Mouse (Mus musculus) E14TG2a.4 (cell line): ENCODE data around the gene Lrrc61.

Experiments used
- H3K27me3 ChIP-seq: 2 replicates; pipeline ENCODE4 v1.6.1; 2014; ENCODE audit warnings: low read length, control low read depth; ENCODE audit not compliant: insufficient read depth
- H3K36me3 ChIP-seq: 2 replicates; pipeline ENCODE4 v1.6.1; 2014; ENCODE audit warnings: low read length, control low read depth; ENCODE audit not compliant: insufficient read depth
- H3K4me1 ChIP-seq: replicated peaks from 2 replicates; pipeline ENCODE4 v1.6.1; 2014; ENCODE audit warnings: low read depth, low read length, control low read depth
- H3K4me3 ChIP-seq: replicated peaks from 2 replicates; pipeline ENCODE4 v1.5.1; 2014; ENCODE audit warnings: mild to moderate bottlenecking, low read length
- H3K9me3 ChIP-seq: 2 replicates; pipeline ENCODE4 v1.6.1; 2014; ENCODE audit warnings: low read length, control low read depth
- CTCF ChIP-seq: conservative IDR thresholded peaks from 2 replicates; pipeline ENCODE4 v1.5.1; 2014; ENCODE audit warnings: low read length
- NANOG ChIP-seq: IDR thresholded peaks from 2 replicates; pipeline ENCODE4 v1.6.1; 2014; ENCODE audit warnings: borderline replicate concordance, low read length, mixed read lengths
- POU5F1 ChIP-seq: IDR thresholded peaks from 2 replicates; pipeline ENCODE4 v1.6.1; 2014; ENCODE audit warnings: low read length, borderline replicate concordance

Gene Lrrc61

GRCm38 (mm10) chr6:48555104-48555890 lies 701 bp downstream of the Lrrc61 start:
- H3K27me3 ChIP-seq = peaks cover 4% of the 10 kb centered on the region; the same call in 1 of the 2 replicates
- TF ChIP-seq CTCF (no peak), POU5F1 (no peak), NANOG (no peak)
- H3K4me3 ChIP-seq = peak overlapping the region; percentile 74
- peaks cover 21% of the 10 kb centered on the region for H3K4me1 ChIP-seq
- H3K36me3 ChIP-seq = no peaks in the 10 kb centered on the region
- H3K9me3 ChIP-seq = no peaks in the 10 kb centered on the region

GRCm38 (mm10) chr6:48555956-48556355 lies 1.4 kb downstream of the Lrrc61 start:
- Histone ChIP-seq H3K27me3 (peaks cover 2% of the 10 kb centered on the region; the same call in 1 of the 2 replicates), H3K4me3 (no peak overlapping the region; the same call in 1 of the 2 replicates), H3K4me1 (peaks cover 21% of the 10 kb centered on the region), H3K9me3 (no peaks in the 10 kb centered on the region), H3K36me3 (no peaks in the 10 kb centered on the region)
- TF ChIP-seq NANOG (no peak), POU5F1 (no peak), CTCF (no peak)

GRCm38 (mm10) chr6:48565693-48566310 lies 11.2 kb downstream of the Lrrc61 start:
- Histone ChIP-seq H3K27me3 (no peaks in the 10 kb centered on the region; the same call in 1 of the 2 replicates), H3K4me1 (0 out of 2 replicates have a peak, but pooled peaks cover 5% of the 10 kb centered on the region), H3K36me3 (0 out of 2 replicates have a peak, but pooled peaks cover 5% of the 10 kb centered on the region), H3K9me3 (peaks cover 14% of the 10 kb centered on the region), H3K4me3 (no peak overlapping the region)
- TF ChIP-seq CTCF = no peak
- TF ChIP-seq NANOG = no peak
- TF ChIP-seq POU5F1 = no peak

GRCm38 (mm10) chr6:48566312-48566711 lies 11.7 kb downstream of the Lrrc61 start:
- TF ChIP-seq CTCF = no peak
- TF ChIP-seq POU5F1 = no peak
- no peak for TF ChIP-seq NANOG
- H3K4me1 ChIP-seq = 0 out of 2 replicates have a peak, but pooled peaks cover 5% of the 10 kb centered on the region
- H3K9me3 ChIP-seq = peaks cover 15% of the 10 kb centered on the region
- H3K4me3 ChIP-seq = no peak overlapping the region
- no peaks in the 10 kb centered on the region; the same call in 1 of the 2 replicates for H3K27me3 ChIP-seq
- 0 out of 2 replicates have a peak, but pooled peaks cover 5% of the 10 kb centered on the region for H3K36me3 ChIP-seq

- Histone ChIP-seq H3K9me3 (peaks cover 15% of the 10 kb centered on the region), H3K4me1 (0 out of 2 replicates have a peak, but pooled peaks cover 5% of the 10 kb centered on the region), H3K4me3 (no peak overlapping the region), H3K27me3 (peaks cover 7% of the 10 kb centered on the region; the same call in 1 of the 2 replicates), H3K36me3 (0 out of 2 replicates have a peak, but pooled peaks cover 5% of the 10 kb centered on the region)
- TF ChIP-seq NANOG = no peak
- TF ChIP-seq POU5F1 = no peak
- no peak for TF ChIP-seq CTCF
Measured at GRCm38 (mm10) chr6:48568036-48568984, 13.7 kb downstream of the Lrrc61 start.

GRCm38 (mm10) chr6:48569065-48569807 lies 14.6 kb downstream of the Lrrc61 start:
- Histone ChIP-seq H3K27me3 (peaks cover 8% of the 10 kb centered on the region; the same call in 1 of the 2 replicates), H3K36me3 (0 out of 2 replicates have a peak, but pooled peaks cover 5% of the 10 kb centered on the region), H3K4me1 (0 out of 2 replicates have a peak, but pooled peaks cover 5% of the 10 kb centered on the region), H3K9me3 (peaks cover 15% of the 10 kb centered on the region), H3K4me3 (no peak overlapping the region)
- TF ChIP-seq CTCF (no peak), NANOG (no peak), POU5F1 (no peak)

- Histone ChIP-seq H3K36me3 (no peaks in the 10 kb centered on the region), H3K4me3 (no peak overlapping the region), H3K4me1 (0 out of 2 replicates have a peak, but pooled peaks cover 5% of the 10 kb centered on the region), H3K27me3 (peaks cover 12% of the 10 kb centered on the region; the same call in 1 of the 2 replicates), H3K9me3 (peaks cover 15% of the 10 kb centered on the region)
- TF ChIP-seq CTCF = no peak
- no peak for TF ChIP-seq NANOG
- TF ChIP-seq POU5F1 = no peak
Measured at GRCm38 (mm10) chr6:48572014-48572413, 17.4 kb downstream of the Lrrc61 start.
